Mouse (Mus musculus) embryo, embryonic 10.5 days (tissue): ENCODE measurements around the gene A630089N07Rik.

Experiments
- DNase-seq: peaks from one replicate; pipeline ENCODE4 v3.0.0-alpha.2; 2015; ENCODE audit warnings: low spot score

The A630089N07Rik gene

GRCm38 (mm10) chr16:97962151-97962948, 119.9 kb downstream of the A630089N07Rik start, which contains the start of the genes C2cd2 and Zbtb21:
Gene C2cd2, minus strand, starts transcription at chr16:97962598.
Gene Zbtb21, minus strand, starts transcription at chr16:97962622.
- DNase-seq, result peak; percentile 96

- peak; percentile 10 for DNase-seq
These were observed 120.7 kb downstream of the A630089N07Rik start for GRCm38 (mm10) chr16:97961381-97962150.

GRCm38 (mm10) chr16:97960348-97960747, 121.9 kb downstream of the A630089N07Rik start:
- DNase-seq, result no peak

- DNase-seq, result no peak
These were observed 123.8 kb downstream of the A630089N07Rik start for GRCm38 (mm10) chr16:97958401-97958973.

GRCm38 (mm10) chr16:97957626-97958025, 124.6 kb downstream of the A630089N07Rik start:
- peak; percentile 12 for DNase-seq

- no peak for DNase-seq
These were observed 126.2 kb downstream of the A630089N07Rik start for GRCm38 (mm10) chr16:97956011-97956410.

- DNase-seq, result no peak
These were observed 128.9 kb downstream of the A630089N07Rik start for GRCm38 (mm10) chr16:97953300-97953699.

GRCm38 (mm10) chr16:97952801-97953200, 129.4 kb downstream of the A630089N07Rik start:
- no peak for DNase-seq

- no peak for DNase-seq
These were observed 129.9 kb downstream of the A630089N07Rik start for GRCm38 (mm10) chr16:97952371-97952770.
